Mouse (Mus musculus) skeletal muscle tissue, adult 2 months (tissue): ENCODE results near the gene Dhrs7.

Source experiments
- DNase-seq: peaks from one replicate; pipeline ENCODE4 v3.0.0-alpha.2; 2012; ENCODE audit warnings: low read depth, low spot score

Gene Dhrs7

DNA sequence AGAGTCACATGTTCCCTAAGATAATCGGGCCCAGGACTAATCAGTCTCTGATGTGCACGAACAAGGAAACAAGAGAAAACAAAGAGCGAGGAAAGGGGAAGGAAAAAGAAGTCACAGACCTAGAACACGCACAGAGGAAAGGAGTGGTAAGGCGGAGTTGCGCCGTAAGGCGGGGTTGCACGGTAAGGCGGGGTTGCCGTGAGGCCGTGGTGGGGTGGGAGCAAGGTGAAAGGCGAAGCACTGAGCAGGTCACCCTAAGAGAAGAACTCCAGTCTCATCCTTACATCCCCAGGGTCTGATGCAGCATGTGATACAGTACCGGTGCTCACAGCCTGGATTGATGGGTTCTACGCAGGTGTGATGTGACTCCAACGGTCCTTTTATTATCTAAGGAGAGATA lies 8.9 kb downstream of the Dhrs7 start:
- DNase-seq, result no peak

DNA sequence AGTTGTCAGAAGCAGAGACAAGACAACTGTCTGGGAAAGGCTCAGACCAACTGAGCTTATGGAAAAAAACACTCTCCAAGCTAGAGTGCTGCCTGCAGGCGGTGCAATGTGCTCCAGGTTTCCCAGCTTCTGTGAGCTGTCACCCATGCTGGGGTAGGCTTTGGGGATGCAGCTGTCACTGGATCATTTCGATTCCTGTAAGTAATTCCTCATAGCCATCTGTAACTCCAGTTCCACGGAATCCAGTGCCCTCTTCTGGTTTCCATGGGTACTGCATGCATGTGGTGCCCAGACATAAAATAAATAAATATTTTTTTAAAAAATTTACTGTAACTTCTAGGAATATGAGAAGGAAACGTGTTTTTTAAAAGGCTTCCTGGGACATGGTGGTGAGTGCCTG lies 10.0 kb downstream of the Dhrs7 start:
- DNase-seq, result peak; percentile 34

DNA sequence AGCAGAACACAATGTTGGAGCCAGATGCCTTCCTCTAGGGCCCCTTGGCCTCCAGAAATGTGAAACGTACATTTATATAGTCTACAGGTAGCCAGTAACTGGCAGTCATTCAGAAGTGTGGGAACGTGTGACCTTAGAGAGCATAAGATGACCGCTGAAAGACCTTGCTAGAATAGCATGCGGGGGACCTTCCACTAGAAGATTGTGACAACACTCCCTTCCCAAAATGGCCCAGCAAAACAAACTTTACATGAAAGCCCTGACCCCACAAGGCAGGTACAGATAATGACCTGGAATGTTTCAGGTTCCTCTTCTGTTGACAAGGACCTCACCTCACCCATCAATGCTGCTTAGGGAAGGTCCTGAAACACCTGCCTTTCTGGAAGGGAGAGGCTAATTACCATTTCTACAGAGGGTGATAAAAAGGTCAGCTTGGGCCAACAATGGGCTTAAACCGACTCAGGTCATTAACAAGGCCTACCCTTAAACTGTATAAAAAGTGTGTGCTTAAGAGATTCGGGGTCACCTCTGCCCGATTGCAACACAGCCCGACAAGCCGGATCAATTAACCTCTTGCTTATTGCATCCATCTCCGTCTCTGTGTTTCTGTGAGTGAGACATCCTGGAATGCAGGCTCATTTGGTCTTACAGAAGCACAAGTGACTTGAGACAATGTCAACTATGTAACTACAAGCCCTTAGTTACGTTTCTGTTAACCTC lies 14.9 kb downstream of the Dhrs7 start, which contains the start of gene Gm4756:
Gm4756 (minus strand) TSS at position 51 of the 720 bp plus-strand sequence.
- DNase-seq, result no peak

DNA sequence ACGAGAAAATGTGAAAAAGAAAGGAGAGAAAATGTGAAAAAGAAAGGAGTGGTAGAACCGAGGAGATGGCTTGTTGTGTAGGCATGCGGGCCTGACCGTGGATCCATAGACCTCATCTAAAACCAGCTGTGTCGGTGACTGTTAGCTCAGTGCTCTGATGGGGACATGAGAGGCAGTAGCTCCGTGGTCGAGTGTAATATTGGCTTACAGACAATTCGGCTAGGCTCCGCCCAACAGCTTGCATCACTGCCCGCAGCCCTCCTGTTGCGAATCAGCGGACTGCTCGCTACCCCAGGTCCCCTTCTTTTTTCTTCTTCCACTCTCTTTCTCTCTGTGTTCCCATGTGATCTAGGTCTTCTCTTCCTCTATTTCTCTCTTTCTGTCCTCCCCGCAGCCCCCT lies 15.8 kb downstream of the Dhrs7 start:
- no peak for DNase-seq

DNA sequence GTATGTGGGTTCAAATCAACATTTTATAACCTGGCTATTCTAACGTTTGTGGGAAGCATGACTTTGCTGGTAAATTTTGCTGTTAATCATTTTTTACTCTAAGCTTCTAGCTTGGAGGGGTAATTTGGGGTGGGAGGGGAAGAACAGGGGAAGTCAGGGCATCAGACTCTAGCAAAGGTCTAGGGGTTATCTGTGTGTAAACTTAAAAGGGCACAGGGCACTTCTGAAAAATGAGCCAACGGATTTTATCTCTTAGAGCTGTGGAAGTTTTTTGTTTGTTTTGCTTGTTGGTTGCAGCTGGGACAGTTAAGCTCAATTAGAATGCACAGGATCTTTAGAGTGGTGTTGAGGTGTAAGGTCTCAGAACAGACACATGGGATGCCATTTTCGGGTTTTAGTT lies 26.7 kb downstream of the Dhrs7 start:
- DNase-seq, result no peak

DNA sequence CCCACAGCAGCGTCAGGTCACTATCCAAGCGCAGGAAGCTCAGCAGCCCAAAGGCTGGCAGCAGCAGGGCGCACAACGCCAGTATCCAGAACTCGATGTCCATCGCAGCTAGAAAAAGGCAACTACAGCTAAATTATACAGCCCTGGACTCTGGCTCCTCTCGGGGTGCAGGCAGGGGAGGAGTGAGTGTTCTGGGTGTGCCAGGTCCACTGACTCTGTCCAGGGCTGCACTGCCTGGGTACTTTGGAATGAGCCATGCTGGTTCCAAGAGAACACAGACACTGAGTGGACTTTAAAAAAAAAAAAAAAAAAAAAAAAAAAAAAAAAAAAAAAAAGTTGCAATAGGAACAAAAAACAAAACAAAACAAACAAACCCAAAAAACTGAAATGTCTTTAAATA lies 36.0 kb downstream of the Dhrs7 start:
- DNase-seq, result no peak

DNA sequence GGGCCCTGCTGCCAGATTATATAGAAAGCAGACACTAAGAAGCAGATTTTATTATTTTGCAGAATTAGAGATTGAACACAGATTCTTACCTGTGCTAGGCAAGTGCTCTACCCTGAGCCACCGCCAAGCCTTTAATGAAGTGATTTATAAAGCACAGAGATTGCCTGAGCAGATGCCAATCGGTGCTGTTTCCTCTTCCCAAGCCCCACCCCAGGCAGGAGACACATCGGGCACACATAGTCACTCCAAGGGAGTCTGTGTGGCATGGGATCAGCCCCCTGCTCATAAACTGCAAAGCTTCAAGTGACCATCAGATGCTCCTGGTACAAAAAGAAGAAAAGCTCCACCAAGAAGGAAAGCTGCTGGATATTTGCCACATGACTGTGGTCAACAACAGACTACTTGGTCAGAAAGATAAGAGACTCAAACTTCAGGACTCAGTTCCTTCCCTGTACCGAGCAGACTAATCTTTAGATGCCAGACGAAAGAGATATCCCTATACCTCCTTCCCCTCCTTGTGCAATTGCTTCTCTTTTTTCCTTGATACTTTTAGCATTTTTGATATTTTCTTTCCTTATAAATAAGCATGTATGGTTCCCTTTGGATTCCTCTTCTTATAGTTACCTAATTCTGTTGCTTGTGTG lies 41.7 kb downstream of the Dhrs7 start:
- no peak for DNase-seq

DNA sequence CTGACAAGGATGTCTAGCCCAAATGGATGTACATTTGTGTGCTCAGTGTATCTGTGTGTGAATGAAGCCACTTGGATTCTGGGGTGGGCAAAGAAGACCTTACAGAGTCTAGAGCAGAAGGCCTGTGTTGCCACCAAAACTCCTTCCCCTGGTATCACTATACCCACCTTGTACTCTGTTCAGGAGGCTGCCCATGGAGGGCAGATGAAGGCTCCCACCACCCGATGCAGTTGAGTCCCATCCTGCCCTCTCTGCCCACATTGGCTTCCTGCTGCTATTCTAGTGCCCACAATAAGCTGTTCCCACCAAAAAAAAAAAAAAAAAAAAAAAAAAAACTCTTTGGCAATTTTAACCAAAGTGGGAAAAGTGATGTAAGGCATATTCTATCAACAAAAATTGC lies 43.3 kb downstream of the Dhrs7 start:
- DNase-seq, result no peak

DNA sequence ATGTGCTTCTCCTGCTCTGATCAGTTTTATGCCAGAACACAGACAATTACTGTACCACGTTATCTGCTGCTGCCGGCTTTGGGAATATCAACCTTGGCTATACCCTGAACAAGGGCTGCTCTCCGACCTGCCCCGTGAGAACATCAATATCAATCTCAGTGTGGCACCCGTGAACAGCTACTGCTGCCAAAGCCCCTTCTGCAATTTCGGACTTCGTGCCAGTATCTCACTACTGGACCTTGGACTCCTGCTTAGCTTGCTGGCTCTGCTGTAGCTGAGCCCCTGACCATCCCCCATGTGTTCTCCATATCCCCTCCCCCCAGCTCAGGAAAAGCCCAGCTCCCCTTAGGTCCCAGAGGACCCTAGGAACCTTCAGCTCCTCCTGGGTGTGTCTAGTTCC lies 43.9 kb downstream of the Dhrs7 start:
- DNase-seq, result no peak

DNA sequence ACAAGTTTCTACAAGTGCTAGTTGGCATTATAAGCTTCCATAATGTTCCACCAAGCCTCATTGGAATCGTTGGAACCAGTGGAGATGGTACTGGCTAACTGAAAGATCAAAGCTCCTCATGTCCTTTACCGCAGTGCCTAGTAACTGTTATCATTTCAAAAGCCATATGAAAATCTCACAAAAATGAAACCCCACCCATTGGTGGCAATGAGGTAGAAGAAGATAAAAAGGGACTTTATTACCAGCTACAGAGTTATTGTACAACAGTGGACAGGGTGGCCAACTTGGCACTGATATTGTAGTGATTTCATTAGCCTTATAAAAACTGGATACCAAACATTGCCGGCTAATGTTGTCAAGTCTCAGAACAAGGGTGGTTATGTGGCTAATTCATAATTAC lies 52.7 kb downstream of the Dhrs7 start:
- no peak for DNase-seq
